Mouse (Mus musculus) ES-Bruce4 (cell line): ENCODE measurements at regions not wholly inside any gene's neighbourhood (a gene's known extent, or its start where the extent isn't known, plus 50 kb on each side); places are given as distances from the start of the nearest gene placed in this dataset.

ENCODE experiments used
- CTCF ChIP-seq: IDR thresholded peaks from one replicate; pipeline ENCODE4 v1.8.1; 2011; ENCODE audit warnings: low read depth, low read length
- EP300 ChIP-seq: IDR thresholded peaks from 2 replicates; pipeline ENCODE4 v1.6.1; 2011; ENCODE audit warnings: low read depth, low read length; ENCODE audit not compliant: insufficient read depth
- POLR2A ChIP-seq: IDR thresholded peaks from one replicate; pipeline ENCODE4 v1.8.1; 2011; ENCODE audit warnings: low read length; ENCODE audit not compliant: insufficient read depth

DNA sequence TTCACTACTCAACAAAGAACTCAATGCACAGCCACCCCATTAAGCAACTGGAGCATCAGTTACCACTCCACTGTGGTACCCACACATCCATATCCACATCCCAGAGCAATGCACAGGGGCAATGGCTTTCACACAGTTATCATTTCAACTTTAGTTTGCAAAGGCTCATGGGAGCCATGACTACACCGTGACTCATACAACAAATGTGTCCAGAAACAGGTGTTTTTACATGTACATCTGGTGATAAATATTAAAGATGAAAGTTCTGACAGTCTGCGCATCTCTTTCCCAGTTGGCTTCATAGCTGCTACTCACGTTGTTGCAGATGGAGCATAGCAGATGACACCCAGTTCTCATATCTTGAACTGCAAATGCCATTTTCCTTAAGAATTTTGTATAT, 88.0 kb upstream of the Ube2e3 start:
- no peak for TF ChIP-seq POLR2A
- TF ChIP-seq CTCF = no peak
- TF ChIP-seq EP300 = no peak
